Mouse (Mus musculus): ENCODE results near the gene Eps15. TPM values are rescaled to one million over a fixed set of nuclear protein-coding genes. Genes with fewer than 3 reads are reported as not detected.

Eps15 gene
- 36.3 TPM for polyA plus RNA-seq (2021)

GRCm38 (mm10) chr4:109279689-109280458, at the start of gene Eps15:
Gene Eps15, plus strand, starts transcription at chr4:109280268.
- ChIA-PET POLR2A (no interaction called here), CTCF (no interaction called here)
- no peaks in the 10 kb centered on the region for H3K27me3 ChIP-seq
- in situ Hi-C loops (cut with MboI; ENCODE audit: low pct_unique_long_range_greater_than_20kb), result no loop called here
- ATAC-seq, result peak; percentile 98
- TF ChIP-seq CTCF (IDR thresholded peaks at IDR 0.05), result no peak
- DNase-seq (ENCODE audit: low read depth, low spot score), result peak; percentile 56

- in situ Hi-C loops (cut with MboI; ENCODE audit: low pct_unique_long_range_greater_than_20kb), result no loop called here
- ChIA-PET POLR2A (no interaction called here), CTCF (no interaction called here)
- no peak for TF ChIP-seq CTCF (IDR thresholded peaks at IDR 0.05)
- ATAC-seq (no peak), DNase-seq (ENCODE audit: low read depth, low spot score) (no peak)
- H3K27me3 ChIP-seq, result no peaks in the 10 kb centered on the region
Measured at GRCm38 (mm10) chr4:109234185-109234584, 45.9 kb upstream of the Eps15 start, which contains the start of gene Calr4. Gene Calr4, plus strand, starts transcription at chr4:109234485.

DNA sequence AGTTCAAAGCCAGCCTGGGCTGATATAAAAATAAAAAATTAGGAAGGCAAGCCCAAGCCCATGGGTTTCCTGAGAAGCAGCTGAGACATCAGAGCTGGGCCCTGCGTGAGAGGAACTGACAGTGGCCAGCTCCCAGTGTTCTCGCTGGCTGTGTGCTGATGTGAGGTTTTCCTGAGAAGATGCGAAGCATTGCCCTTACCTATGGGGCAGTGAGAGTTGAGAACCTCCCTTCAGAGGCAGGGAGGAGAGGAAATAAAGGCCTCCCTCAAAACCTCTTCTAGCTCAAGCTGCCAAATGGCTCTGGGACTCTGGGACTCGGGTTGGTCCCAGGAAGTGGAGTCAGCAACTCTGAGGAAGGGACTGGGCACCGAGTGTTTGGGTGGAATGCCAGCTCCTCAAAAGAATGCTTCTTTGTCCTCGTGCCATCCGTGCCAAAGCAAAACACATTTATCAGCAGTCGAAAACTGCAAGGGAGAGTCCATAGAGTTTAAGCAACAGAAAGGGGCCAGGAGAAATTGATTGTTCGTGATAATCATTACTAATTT, 45.2 kb upstream of the Eps15 start:
- ChIA-PET CTCF (no interaction called here), POLR2A (interaction anchor here (0.6 kb wide), 1 partner anchor 574 kb away, joined by 7 read pairs; no protein-coding TSS in a partner anchor)
- in situ Hi-C loops (cut with MboI; ENCODE audit: low pct_unique_long_range_greater_than_20kb), result no loop called here
- H3K27me3 ChIP-seq, result no peaks in the 10 kb centered on the region
- no peak for ATAC-seq
- TF ChIP-seq CTCF (IDR thresholded peaks at IDR 0.05), result no peak
- DNase-seq (ENCODE audit: low read depth, low spot score), result no peak

GRCm38 (mm10) chr4:109236186-109236879, 43.7 kb upstream of the Eps15 start:
- POLR2A ChIA-PET, result no interaction called here
- TF ChIP-seq CTCF (IDR thresholded peaks at IDR 0.05), result no peak
- DNase-seq (ENCODE audit: low read depth, low spot score) (no peak), ATAC-seq (no peak)
- H3K27me3 ChIP-seq, result no peaks in the 10 kb centered on the region
- CTCF ChIA-PET, result interaction anchor here (1.0 kb wide), 1 partner anchor 17 kb away, joined by 3 read pairs; no protein-coding TSS in a partner anchor
- in situ Hi-C loops (cut with MboI; ENCODE audit: low pct_unique_long_range_greater_than_20kb), result no loop called here

DNA sequence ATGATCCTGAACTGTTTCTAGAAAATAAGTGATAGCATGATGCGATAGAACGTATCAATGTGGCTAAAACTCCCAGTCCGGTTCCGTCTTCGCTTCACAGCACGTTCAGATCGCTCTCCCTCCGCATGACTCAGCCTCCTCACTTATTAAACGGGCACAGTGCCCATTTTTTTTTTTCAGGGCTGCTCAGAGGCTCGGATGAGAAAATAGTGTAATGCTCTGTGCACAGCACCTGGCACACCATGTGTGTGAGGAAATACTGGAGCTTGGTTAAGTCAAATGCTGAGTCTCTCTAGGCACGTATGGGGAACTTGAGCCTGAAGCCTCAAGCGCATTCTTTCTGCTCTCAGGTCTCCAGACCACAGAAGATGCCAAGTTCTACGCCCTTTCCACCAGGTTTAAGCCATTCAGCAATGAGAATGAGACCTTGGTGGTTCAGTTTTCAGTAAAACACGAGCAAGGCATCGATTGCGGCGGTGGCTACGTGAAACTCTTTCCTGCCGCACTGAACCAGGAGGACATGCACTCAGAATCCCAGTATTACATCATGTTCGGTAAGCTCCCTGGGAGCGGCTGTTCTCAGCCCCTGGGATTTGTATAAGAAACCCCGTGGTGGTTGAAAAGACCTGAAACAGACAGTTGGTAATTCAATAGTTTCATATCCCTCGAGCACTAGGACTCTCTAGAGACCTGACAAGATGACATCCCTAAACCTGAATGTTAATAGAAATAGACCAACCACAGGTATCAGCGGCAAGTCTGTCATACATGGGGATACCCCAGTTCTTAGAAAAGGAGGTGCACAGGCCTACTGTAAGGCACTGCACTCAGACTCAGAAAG, 41.4 kb upstream of the Eps15 start:
- CTCF ChIA-PET, result no interaction called here
- in situ Hi-C loops (cut with MboI; ENCODE audit: low pct_unique_long_range_greater_than_20kb), result no loop called here
- ATAC-seq (no peak), DNase-seq (ENCODE audit: low read depth, low spot score) (no peak)
- TF ChIP-seq CTCF (IDR thresholded peaks at IDR 0.05), result no peak
- H3K27me3 ChIP-seq, result no peaks in the 10 kb centered on the region
- POLR2A ChIA-PET, result no interaction called here

GRCm38 (mm10) chr4:109241221-109241620, 38.8 kb upstream of the Eps15 start:
- POLR2A ChIA-PET, result no interaction called here
- DNase-seq (ENCODE audit: low read depth, low spot score) (no peak), ATAC-seq (no peak)
- H3K27me3 ChIP-seq, result no peaks in the 10 kb centered on the region
- TF ChIP-seq CTCF (IDR thresholded peaks at IDR 0.05), result no peak
- CTCF ChIA-PET, result interaction anchor here (1.3 to 1.5 kb wide), 2 partner anchors 11 to 31 kb away, joined by 3 to 4 read pairs; no protein-coding TSS in a partner anchor
- in situ Hi-C loops (cut with MboI; ENCODE audit: low pct_unique_long_range_greater_than_20kb), result no loop called here

DNA sequence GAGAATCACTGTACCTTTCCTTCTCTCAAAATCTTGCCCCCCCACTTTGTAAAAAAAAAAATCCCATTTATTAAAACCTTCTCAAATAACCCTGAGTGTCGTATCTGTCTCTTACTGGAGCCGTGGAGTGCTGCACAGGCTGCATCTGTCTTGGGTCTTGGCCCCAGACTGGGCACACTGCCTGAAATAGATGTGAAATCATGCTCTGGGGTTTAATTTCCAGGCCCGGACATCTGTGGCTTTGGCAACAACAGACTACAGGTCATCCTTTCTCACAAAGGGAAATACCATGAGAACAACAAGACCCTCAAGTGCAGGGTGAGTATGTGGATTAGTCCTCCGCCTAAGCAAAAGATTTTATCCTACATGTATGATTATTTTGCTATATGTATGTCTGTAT, 38.1 kb upstream of the Eps15 start:
- CTCF ChIA-PET, result no interaction called here
- DNase-seq (ENCODE audit: low read depth, low spot score) (peak; percentile 34), ATAC-seq (no peak)
- TF ChIP-seq CTCF (IDR thresholded peaks at IDR 0.05), result no peak
- in situ Hi-C loops (cut with MboI; ENCODE audit: low pct_unique_long_range_greater_than_20kb), result no loop called here
- no peaks in the 10 kb centered on the region for H3K27me3 ChIP-seq
- POLR2A ChIA-PET, result no interaction called here

- ChIA-PET POLR2A (no interaction called here), CTCF (no interaction called here)
- DNase-seq (ENCODE audit: low read depth, low spot score), result no peak
- H3K27me3 ChIP-seq, result no peaks in the 10 kb centered on the region
- TF ChIP-seq CTCF (IDR thresholded peaks at IDR 0.05), result no peak
- in situ Hi-C loops (cut with MboI; ENCODE audit: low pct_unique_long_range_greater_than_20kb), result no loop called here
- ATAC-seq, result no peak
Measured at GRCm38 (mm10) chr4:109244506-109244905, 35.6 kb upstream of the Eps15 start.

DNA sequence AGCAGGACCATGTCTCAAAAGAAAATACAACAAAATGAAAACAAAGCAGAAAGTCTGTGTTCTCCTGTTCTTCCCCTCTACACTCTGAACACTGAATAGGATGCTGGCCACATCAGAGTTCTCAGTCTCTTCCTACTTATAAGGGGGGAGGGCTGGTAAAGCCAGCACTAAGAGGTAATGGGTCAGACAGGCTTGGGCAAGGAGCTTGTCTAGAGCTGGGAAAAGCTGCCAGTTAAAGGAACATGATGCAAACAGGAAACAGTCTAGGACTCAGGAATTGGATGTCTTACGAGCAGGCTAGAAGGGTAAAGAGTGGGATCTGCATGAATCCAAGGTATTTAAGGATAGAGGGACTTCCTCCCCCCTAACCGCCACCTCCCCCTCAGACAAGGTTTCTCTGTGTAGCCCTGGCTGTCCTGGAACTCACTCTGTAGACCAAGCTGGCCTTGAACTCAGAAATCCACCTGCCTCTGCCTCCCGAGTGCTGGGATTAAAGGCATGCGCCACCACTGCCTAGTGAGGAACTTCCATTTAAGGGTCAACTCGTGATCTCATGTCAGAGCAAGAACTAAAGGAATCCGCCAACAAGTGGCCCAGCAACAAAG, 35.0 kb upstream of the Eps15 start:
- POLR2A ChIA-PET, result no interaction called here
- no peaks in the 10 kb centered on the region for H3K27me3 ChIP-seq
- in situ Hi-C loops (cut with MboI; ENCODE audit: low pct_unique_long_range_greater_than_20kb), result no loop called here
- CTCF ChIA-PET, result no interaction called here
- TF ChIP-seq CTCF (IDR thresholded peaks at IDR 0.05), result no peak
- DNase-seq (ENCODE audit: low read depth, low spot score) (no peak), ATAC-seq (no peak)

GRCm38 (mm10) chr4:109251605-109252004, 28.5 kb upstream of the Eps15 start:
- in situ Hi-C loops (cut with MboI; ENCODE audit: low pct_unique_long_range_greater_than_20kb), result no loop called here
- peak; percentile 50 for TF ChIP-seq CTCF (IDR thresholded peaks at IDR 0.05)
- ChIA-PET POLR2A (no interaction called here), CTCF (interaction anchor here (0.7 to 1.3 kb wide), 4 partner anchors 10 to 43 kb away, joined by 3 to 5 read pairs (median 4); no protein-coding TSS in a partner anchor)
- ATAC-seq (no peak), DNase-seq (ENCODE audit: low read depth, low spot score) (no peak)
- no peaks in the 10 kb centered on the region for H3K27me3 ChIP-seq
